Mouse (Mus musculus) lung, adult 2 months (tissue): ENCODE data around the gene Ttc23.

Experiments
- CTCF ChIP-seq: fragments of 200-500 bp; IDR thresholded peaks from 2 replicates; pipeline ENCODE4 v1.5.1; 2011; ENCODE audit warnings: mild to moderate bottlenecking, low read length, control low read depth; ENCODE audit not compliant: insufficient read depth
- POLR2A ChIP-seq: fragments of 200-500 bp; IDR thresholded peaks from 2 replicates; pipeline ENCODE4 v1.6.1; 2011; ENCODE audit warnings: low read depth, mild to moderate bottlenecking, control low read depth, low read length, borderline replicate concordance; ENCODE audit errors: extremely low read depth

DNA sequence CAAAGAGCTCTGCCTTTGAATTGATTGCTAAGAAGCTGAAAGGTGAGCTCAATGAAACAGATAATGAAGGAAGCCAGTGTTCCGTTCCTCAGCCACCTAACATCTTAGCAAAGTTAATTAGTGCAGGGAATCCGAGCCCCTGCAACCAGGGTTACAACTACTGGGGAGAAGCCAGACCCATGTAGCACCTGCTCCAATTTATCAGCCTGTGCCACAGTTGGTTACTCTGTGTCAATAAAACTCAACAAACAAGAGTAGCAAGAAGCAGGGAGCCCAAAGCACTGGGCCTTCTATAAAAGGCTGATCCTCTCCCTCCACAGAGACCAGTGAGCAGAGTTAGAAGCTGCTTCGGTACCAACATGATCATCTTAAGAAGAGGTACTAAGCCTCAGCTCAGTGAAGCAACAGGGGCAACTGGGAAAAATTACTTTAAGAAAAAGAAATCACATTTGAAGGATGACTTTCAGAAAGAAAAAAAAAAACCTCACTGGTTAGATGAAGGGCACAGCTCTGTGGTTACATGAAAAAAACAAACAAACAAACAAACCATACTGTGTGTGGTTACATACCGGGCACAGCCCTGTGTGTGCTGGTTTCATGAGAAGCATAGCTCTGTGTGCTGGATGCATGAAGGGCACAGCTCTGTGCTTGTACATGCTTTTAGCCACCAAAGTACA is 38.7 kb upstream of the Ttc23 start:
- TF ChIP-seq CTCF (no peak), POLR2A (no peak)
